Mouse (Mus musculus) inflammation-experienced regulatory T-cells, adult 6 months (primary cell): ENCODE data around the gene Psmd14. TPM values are rescaled to one million over a fixed set of nuclear protein-coding genes. Genes with fewer than 3 reads are reported as not detected.

Experiments used
- ATAC-seq: one replicate; pipeline ENCODE4 v1.8.0; 2017
- polyA plus RNA-seq, 3 experiments: library from polyadenylated mRNA; unstranded; fragments of 100-300 nt; shearing (Covaris generic); gene quantifications; one replicate each; pipeline ENCODE4 v1.2.1; 2017

Gene Psmd14
- polyA plus RNA-seq = 100 to 1,000 TPM; 202 to 261 (median 206) TPM

DNA sequence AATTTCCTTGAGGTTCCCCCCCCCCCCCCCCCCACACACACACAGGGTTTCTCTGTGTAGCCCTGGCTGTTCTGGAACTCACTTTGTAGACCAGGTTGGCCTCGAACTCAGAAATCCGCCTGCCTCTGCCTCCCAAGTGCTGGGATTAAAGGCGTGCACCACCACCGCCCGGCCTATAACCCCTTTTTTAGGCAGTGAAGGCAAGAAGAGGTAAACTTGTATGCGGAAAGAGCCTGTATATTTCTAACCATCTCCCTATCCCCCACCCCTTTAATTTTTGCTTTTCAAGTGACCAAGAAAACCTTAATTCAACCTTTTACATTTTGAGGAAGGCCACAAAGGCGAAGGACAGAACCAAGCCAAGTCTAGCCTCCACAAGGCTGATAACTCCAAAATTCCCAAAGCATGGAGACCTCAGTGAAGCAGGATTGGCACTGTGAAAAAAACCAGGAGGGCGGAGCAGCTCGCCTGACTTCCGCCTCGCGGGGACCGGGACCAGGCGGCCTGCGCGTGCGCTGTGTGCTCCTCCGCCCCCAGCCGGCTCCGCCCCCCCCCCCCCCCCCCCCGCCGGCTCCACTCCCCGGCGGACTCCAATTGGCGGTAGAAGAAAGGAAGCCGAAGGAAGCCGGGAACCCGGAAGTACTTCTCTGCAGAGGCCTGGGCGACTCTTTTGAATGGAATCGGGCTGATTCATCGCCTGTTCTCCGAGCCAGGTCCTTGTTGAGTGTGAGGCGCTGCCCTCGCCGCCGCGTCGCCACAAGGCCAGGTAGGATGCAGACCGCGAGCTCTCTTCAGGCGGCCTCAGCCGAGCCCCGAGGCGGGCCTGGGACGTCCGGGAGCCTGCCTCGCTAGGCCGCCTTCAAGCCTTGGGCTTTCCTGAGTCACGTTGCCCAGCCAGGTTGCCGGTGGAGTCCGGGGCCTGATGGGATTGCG is at the start of gene Psmd14:
Gene Psmd14 (plus strand): TSS at position 587 of the 933 bp plus-strand sequence.
- peak; percentile 92 for ATAC-seq

DNA sequence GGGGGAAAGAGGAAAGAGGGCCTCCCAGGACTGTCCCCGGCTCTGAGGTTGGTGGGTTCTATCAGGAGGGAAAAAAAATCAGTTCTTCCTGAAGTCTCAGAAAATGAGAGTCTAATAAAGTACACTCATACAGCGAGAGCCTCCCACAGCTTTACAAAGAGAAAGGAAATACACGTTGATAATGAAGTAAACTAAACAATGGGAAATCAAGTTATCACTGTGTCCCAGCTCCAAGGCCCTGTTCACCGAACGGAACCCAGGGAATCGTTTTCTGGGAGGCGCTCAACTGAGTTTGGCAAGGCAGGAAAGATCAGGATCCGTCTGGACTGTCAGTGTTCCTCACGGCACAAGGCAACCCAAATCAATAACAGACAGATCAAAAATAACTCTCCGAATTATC is 48.7 kb upstream of the Psmd14 start:
- ATAC-seq = no peak

DNA sequence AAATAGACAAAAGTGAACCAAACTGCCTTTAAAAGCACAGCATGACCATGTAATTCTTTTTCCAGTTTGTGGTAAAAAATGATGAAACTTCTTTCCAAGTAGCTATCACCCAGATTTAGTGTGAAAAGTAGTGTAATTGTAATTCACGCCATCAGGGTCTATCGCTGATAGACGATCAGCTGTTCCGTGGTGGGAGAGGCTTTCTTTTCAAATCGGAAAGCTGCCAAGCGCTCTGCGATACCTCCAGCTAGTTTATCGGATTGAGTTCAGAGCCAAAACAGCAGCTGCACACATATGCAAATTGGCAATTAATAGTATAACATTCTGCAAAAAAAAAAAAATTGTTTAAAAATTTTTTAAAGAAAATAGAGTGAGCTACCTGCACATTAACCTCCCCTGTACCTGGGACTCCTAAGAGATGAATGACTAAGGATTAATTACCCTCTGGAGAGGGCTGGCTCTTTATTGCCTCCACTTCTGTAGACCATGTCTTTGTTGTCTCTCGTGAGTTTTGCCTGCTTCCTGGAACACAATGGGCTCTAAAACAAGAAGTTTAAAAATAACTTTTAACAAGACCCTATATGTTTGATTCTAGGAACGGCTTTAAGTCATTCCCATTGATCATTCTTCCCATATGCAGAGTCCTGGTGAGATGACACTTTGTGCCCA is 47.8 kb upstream of the Psmd14 start:
- ATAC-seq = no peak

DNA sequence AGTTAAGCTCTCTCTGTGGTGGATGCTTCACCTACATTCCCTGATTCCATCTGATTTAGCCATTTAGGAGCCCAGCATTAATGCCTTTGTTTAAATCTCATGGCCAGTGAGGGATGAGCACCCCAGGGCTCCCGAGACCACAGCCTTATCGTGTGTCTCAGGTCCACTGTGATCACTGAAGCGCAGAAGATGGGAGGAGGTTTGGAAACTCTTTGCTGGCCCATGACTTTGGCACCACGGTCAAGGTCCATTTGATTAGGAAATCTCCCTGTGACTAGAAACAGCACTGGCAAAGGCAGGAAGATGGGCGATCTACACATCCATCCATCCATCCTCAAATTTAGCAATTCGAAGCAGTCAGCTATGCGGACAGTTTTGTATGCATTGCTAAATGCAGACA is 44.1 kb upstream of the Psmd14 start:
- no peak for ATAC-seq

DNA sequence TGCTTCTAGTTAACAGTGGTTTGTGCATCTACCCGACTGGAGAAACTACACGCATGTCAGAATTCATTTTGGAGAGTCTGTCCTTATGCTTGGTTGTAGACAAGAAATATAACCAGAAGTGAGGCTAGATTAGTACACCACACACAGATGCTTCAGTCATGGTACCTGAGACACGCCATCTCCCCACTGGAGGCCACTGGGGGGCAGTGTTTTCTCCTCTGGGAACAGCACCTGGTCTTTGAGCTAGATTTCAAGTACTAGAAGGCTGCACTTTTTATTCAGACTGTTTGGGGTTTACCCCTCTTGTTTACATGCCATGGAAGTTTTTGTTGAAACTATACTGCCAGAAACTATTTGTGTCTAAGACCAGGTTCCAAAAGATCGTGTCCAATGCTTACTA is 43.2 kb upstream of the Psmd14 start:
- peak; percentile 74 for ATAC-seq

DNA sequence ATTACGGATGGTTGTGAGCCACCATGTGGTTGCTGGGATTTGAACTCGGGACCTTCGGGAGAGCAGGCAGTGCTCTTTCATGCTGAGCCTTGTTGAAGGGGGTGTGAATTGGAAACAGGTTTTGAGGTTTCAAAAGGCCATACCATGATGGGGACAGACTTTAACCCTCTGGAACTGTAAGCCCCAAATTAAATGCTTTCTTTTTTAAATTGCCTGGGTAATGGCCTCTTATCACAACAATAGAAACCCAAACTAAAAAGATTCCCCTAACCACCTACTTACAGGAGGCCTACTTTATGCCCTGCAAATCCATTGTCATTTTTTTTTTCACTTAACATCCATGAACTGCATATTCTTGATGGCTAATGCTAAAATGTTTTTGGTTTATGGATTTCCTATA is 36.9 kb upstream of the Psmd14 start:
- no peak for ATAC-seq

DNA sequence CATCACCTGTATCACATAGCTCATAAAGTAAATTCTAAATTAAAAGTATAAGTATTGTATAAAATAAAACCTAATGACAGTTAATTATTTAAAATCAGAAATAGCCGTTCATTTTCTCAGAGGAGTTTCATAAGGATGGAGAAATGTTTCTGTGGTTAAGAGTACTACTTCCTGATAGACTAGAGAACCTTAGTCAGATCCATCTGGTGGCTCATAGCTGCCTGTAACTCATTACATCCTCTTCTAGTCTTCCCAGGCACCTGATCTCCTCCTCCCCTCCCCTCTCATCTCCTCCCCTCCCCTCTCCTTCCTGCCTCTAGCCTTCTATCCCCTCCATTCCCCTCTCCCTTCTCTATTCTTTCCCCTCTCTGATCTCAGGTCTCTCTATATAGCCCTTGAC is 29.9 kb upstream of the Psmd14 start:
- ATAC-seq = no peak

DNA sequence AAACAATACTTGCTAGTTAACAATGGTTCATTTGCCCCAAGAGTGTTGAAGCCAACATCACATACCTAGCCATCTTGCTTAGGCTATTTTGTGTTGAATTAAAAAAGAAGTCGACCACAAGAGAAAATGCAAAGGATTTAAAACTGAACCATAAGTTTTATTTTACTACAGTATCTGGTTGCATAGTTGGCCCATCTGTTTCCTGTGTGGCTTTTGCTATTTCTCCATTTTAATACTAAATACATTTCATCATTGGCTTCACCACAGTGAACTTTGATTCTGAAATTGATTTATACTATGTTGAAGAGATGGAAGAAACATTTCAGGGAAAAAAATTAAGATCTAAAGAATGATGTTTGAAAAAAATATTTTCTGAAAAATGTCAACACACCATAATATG is 25.0 kb upstream of the Psmd14 start:
- ATAC-seq = no peak

DNA sequence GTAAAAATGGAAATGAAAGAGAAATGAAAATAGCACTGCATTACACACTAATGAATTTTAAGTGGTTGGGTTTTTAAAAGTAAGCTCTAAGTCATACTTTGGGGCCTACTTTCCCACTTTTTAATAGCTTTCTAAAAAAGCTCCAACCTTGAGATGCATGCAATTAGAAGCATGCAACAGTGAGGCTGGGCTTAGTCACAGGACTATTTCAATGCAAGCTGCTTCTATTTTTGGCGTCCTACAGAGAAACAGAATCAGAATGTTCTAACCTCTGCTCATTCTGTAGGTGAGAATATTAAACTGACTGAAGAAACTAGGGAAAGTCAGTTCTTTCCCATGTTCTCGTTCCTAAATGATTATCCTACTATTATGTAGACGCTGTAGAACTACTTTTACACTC is 22.4 kb upstream of the Psmd14 start:
- ATAC-seq = no peak

DNA sequence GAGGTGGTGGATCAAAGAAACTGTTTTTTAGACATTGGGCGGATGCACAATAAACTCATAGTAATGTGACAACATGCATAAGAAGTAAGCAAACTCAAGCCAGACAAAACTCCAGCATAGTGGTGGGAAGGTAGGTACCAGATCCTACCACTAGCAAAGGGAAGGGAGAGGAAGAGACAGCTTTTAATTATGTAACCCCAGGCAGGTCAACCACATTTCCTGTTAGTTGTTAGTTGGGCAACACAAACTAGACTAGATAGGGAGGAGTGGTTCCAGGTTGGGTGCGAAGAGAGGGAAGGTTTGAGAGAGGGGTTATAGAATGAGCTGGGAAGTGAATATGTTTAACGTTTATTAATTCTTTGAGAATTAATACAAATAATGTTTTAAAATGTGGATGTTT is 1.9 kb upstream of the Psmd14 start:
- ATAC-seq = no peak

DNA sequence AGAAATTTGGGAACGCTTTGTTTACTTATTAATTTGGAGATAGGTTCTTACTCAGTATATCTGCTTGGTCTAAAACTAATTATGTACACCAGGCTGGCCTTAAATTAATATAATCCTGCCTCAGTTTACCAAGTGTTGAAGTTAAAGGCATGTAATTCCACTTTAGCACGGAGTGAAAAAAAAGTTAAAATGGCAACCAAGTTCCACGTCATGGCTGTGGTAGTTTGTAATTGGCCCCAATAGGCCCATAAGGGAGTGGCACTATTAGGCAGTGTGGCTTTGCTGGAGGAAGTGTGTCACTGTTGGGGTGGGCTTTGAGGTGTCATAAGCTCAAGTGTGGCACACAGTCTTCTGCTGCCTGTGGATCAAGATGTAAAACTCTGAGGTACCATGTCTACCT is 1.0 kb downstream of the Psmd14 start:
- peak; percentile 22 for ATAC-seq

DNA sequence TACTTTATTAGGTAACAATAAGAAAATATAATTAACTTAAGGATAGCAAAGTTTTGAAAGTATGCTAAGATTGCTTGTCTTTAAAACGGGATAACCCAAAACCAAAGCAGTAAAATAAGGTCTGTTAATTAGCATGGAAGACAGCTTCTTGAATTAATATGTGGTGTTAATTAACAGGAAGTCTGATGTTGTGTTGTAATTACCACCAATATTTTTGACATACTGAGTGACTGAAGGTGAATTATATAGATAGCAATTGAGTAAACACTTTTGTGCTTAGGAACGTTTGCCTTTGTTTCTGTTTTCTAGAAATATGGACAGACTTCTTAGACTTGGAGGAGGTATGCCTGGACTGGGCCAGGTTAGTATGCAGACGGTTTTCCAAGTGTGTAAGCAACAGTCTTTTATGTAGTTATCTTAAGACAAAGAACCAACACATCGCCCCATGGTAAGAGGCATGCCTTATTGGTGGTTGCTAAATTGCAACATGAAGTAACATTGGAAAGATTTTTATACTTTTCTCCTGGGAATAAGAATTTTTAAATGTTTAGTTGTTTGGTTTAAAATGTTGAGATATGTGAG is 11.0 kb downstream of the Psmd14 start:
- no peak for ATAC-seq

DNA sequence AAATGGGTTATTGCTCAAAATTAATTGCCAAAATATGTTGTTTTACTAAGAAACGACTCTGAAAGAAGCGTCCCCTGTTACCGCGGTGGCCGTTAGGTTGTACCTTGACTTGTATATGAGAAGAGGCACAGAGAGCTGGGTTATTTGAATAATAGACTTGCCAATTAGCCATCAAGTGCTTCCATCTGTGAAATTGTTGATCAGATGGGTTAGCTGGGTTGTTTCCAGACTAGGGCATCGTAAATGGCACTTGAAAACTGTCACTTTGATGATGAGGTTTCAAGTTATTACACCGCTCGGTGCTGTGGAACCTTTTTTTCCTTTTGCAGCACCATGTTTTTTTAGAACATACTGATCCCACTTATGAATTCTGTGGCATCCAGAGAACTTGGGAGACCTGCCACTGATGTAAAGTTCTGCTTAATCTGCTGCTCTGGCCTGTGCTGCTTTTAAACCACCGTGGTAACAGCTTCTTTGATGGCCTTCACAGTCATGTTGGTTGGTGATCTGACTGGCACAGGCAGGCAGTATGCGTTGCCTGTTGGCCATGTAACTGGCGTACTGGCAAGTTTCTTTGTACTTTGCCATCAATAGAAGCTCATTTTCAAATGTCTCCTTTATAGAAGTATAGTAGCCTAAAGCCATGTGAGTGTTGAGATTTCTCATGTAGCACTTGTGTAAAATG is 21.4 kb downstream of the Psmd14 start:
- ATAC-seq = no peak

DNA sequence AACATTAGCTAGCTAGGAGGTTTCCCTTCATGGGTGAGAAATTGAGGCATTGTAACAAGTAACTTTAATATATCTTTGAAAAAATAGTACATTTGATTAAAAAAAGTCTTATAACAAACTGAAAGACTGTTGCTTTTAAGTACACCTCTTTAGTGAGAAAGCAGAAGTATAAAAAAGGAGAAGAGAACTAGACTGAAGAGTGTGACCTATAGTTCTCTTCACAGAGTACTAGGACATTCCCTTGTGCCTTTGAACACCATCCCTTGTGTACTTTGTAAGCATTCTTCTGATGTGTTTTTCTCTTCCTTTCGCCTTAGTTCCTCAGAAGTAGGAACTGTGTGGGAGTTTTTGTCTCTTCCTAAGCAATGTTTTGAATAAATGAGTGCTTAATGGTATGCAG is 22.7 kb downstream of the Psmd14 start:
- ATAC-seq = no peak

DNA sequence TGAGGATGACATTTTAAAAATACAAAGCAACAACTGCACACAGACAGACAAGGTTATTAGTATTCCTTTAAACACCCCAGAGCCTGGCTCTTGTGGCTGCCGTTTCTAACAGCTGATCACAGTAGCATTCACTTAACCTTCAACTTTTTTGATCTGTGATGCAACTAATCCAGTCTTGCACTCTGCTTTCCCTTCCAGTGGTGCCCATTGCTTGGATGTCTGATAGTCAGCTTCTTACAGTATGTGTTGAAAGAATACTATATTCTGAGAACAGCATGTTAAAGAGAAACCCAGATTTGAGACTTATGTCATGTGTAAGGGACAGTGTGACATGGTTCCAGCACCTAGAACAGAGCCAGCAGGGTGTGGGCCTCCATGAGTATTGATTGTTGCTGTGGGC is 34.6 kb downstream of the Psmd14 start:
- no peak for ATAC-seq

DNA sequence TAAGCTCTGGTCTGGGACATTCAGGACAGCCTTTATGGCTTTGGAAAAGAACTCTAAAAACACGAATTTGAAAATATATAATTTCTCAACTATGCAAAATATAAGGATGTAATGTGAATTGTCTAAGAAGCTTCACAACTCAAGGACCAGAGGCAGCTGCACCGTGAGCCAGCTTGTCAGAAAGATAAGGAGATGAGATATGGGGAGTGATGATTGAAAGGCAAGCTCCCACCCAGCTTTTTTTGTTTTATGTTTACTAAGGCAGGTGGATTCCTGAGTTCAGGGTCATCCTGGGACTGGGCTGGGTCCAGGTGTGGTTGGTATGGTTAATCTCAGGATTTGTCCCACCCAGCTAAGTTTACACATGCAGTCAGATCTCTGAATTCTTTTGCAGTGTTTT is 35.1 kb downstream of the Psmd14 start:
- no peak for ATAC-seq

DNA sequence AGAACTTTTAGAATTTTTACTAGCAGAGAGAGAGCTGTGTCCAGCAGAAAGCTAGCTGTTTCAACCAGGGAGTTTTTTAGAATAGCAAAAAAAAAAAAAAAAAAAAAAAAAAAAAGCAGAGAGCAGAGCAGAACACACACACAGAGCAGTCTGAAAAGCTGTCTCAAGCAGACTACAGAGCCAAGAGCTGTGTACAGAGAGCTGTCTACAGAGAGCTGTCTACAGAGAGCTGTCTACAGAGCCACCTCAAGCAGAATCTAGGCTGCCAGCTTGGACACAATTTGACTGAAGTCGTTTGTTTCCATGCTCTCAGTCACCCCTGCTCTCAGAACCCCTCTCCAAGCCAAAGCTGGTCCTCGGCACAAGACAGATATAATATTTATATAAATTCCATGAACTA is 35.9 kb downstream of the Psmd14 start:
- ATAC-seq = no peak

DNA sequence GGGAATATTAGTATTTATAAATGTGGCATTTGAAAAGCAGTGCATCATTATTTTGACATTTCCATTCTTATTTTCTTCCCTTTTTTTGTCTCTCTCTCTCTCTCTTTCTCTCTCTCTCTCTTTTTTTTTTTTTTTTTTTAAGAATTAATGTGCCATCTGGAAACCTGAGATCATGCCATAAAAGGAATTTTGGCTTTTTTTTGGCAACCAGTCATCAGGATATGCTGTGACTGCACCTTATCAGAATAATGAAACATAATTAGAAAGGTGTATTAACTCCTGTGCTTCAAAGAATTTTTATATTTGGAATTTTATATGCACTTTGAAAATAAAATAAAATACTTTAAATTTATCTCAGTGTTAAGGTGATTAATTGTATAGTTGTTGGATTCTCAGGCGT is 39.2 kb downstream of the Psmd14 start:
- no peak for ATAC-seq

DNA sequence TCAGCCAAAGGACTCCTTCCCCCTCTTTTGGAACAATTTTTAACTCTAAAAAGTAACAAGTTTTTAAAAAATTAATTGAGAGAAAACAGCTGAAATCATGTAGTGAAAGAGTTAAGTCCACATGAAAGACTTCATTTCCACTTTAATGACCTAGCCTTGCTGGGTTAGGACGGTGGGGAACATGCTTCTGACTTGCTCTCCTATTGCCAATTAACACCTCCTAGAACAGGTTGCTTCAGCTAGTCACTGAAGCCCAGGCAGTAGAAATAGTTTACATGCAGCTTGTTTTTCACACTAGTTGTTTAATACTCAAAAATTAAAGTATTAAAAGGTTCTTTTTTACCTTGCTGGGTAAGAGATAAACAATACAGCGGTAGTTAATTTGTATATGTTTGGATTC is 39.8 kb downstream of the Psmd14 start:
- no peak for ATAC-seq

DNA sequence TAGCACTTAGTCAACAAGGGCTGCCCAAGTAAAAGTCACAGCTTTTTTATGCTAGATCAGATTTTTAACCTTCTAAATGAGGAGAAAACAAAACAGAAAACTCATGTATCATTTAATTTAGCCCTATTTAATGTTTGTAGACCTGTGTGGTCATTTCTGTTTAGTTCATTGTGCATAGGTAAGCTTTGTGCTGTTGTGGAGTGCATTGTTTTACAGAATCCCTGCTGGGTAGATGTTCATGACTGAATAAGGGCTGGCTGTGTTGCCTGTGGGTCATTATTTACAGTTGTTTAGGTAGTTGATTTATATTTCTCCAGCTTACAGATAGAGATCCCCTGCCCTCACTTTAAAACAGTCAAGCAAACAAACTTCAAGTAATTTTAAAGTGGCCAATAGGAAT is 40.9 kb downstream of the Psmd14 start:
- no peak for ATAC-seq

DNA sequence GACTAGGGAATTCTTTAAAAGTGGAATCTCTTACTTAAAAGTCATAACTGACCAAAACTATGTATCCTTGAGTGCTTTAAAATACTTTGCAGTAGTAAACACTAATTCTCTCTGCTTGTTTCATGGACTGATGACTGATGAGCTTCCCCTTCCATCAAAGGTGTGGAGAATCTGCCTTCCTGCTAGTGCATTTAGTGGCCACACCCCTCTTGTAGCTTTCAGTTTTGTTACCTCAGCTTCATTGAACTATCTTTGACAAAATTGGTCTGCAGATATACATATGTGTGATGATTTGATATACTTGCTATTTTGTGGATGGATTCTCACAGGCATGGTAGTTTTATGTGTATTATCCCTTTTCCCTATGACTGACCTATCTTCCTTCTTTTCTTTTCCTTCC is 43.5 kb downstream of the Psmd14 start:
- ATAC-seq = peak; percentile 76

DNA sequence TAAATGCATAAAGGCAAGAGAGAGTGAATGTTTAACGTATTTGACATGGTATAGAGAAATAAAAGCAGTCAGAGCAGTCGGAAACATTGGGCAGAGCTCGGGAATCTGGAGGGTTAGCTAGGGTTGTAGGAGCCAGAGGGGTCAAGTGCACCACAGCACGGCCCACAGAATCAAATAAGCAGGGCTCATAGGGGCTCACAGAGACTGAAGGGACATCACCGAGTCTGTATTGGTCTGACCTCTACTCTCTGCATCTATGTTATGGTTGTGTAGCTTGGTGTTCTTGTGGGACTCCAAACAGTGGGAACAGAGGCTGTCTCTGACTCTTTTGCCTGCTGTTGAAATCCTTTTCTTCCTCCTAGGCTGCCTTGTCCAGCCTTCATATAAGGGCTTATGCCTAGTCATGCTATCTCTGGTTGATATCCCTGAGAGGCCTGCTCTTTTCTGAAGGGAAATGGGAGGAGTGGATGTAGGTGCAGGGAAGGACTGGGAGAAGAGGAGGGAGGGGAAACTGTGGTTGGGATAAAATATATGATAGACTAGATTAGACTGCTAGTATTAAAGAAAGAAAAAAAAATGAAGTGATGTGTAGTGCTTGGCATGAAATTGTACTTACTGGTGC is 47.9 kb downstream of the Psmd14 start:
- ATAC-seq = no peak

DNA sequence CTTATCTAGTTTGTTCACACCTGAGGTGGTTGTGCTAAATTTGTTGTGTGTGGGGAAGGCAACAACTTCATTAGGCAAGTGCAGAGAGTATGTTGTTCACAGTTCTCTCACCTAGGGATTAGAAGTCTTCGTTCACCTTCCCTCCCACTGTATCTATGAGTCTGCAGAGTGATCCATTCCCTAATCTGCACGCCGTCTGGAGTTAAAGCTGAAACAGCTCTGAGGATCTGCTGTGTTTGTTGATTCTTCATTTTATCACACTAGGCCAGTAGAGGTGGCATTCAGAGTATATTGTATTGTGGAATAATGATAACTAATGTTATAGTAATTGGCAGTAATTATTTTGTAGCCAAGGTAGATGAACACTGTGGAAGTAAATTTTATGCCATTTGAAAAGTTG is 48.5 kb downstream of the Psmd14 start:
- no peak for ATAC-seq
